Mouse (Mus musculus) forebrain, embryonic 16.5 days (tissue): ENCODE measurements around the gene Maml2. TPM values are rescaled to one million over a fixed set of nuclear protein-coding genes. Genes with fewer than 3 reads are reported as not detected.
A peak's percentile ranks its signal among the peaks of the same experiment; 100 is the strongest.

Experiments
- ATAC-seq: fragments of 200-750 bp; cut with Nextera tagmentation; 2 replicates; pipeline ENCODE4 v1.8.0; 2017; ENCODE audit warnings: mild to moderate bottlenecking, moderate library complexity
- H3K27ac ChIP-seq: fragments of 300-500 bp; sonication (generic); 2 replicates; pipeline ENCODE4 v1.5.1; 2014; ENCODE audit warnings: low read length, control low read depth
- H3K27me3 ChIP-seq: fragments of 300-500 bp; sonication (generic); replicated peaks from 2 replicates; pipeline ENCODE4 v1.6.1; 2014; ENCODE audit warnings: low read length; ENCODE audit not compliant: control insufficient read depth, insufficient read depth
- H3K36me3 ChIP-seq: fragments of 300-500 bp; sonication (generic); 2 replicates; pipeline ENCODE4 v1.6.1; 2014; ENCODE audit not compliant: control insufficient read depth, insufficient read depth
- H3K4me1 ChIP-seq: fragments of 300-500 bp; sonication (generic); replicated peaks from 2 replicates; pipeline ENCODE4 v1.6.1; 2014; ENCODE audit warnings: low read length; ENCODE audit not compliant: control insufficient read depth, insufficient read depth
- H3K4me2 ChIP-seq: fragments of 300-500 bp; sonication (generic); 2 replicates; pipeline ENCODE4 v1.6.1; 2014; ENCODE audit warnings: mild to moderate bottlenecking, low read length, control low read depth
- H3K4me3 ChIP-seq: fragments of 300-500 bp; sonication (generic); replicated peaks from 2 replicates; pipeline ENCODE4 v1.5.1; 2014; ENCODE audit warnings: mild to moderate bottlenecking, low read length, control low read depth
- H3K9ac ChIP-seq: fragments of 300-500 bp; sonication (generic); replicated peaks from 2 replicates; pipeline ENCODE4 v1.6.1; 2014; ENCODE audit warnings: low read depth, low read length, control low read depth
- H3K9me3 ChIP-seq: fragments of 300-500 bp; sonication (generic); 2 replicates; pipeline ENCODE4 v1.6.1; 2016; ENCODE audit warnings: low read length; ENCODE audit not compliant: control insufficient read depth
- WGBS: fragments of 180-500 bp; shearing (Covaris S2); extraction: QIAGEN DNeasy Blood & Tissue Kit; methylation state at CpG from one replicate; pipeline ENCODE4 v1.1.7; 2014; 5-methylcytosine and 5-hydroxymethylcytosine counted together
- polyA plus RNA-seq: library from polyadenylated mRNA; unstranded; fragments of >200 nt; fragmentation: Nextera tagmentation; extraction: Ambion mirVana; gene quantifications from 2 replicates; pipeline ENCODE4 v1.2.1, GENCODE M21; 2015

The Maml2 gene
- polyA plus RNA-seq, 1 experiment from 2014 or later, result 9.0 TPM

GRCm38 (mm10) chr9:13307226-13307625, 9.5 kb downstream of the Maml2 start:
- H3K27me3 ChIP-seq, result no peaks in the 10 kb centered on the region
- H3K36me3 ChIP-seq, result no peaks in the 10 kb centered on the region
- no peak overlapping the region for H3K27ac ChIP-seq
- H3K9me3 ChIP-seq, result no peaks in the 10 kb centered on the region
- ATAC-seq, result no peak
- H3K4me3 ChIP-seq, result no peak overlapping the region
- H3K4me1 ChIP-seq, result peaks cover 17% of the 10 kb centered on the region
- 52% methylated on average over 4 of the region's 4 CpGs for WGBS
- H3K4me2 ChIP-seq, result no peak overlapping the region
- no peak overlapping the region for H3K9ac ChIP-seq

DNA sequence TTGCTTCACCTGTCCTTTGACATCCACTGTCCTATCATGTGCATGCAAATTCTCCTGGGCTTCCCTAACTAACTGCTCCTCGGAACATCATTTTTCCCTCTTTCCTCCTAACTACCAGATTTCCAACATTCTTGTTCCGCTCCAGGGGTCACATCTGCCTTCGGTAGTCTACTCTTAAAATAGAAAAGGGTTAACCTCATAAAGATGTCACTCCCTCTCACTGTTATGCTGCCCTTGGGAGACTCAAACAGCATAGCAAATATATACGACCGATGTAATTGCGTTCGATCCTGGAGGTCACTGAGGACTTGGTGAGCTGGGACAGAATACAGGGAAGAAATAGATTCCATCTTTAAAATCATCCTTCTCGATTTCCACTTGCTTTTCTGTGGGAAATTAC, 11.0 kb downstream of the Maml2 start:
- Histone ChIP-seq H3K4me3 (no peak overlapping the region), H3K9ac (no peak overlapping the region), H3K27me3 (no peaks in the 10 kb centered on the region), H3K4me2 (no peak overlapping the region), H3K4me1 (peaks cover 8% of the 10 kb centered on the region; the same call in 1 of the 2 replicates), H3K36me3 (no peaks in the 10 kb centered on the region), H3K27ac (no peak overlapping the region), H3K9me3 (no peaks in the 10 kb centered on the region)
- ATAC-seq, result no peak
- WGBS, result 91% methylated on average over 8 of the region's 8 CpGs

- no peak overlapping the region for H3K4me2 ChIP-seq
- peaks cover 5% of the 10 kb centered on the region; the same call in 1 of the 2 replicates for H3K4me1 ChIP-seq
- no peak overlapping the region for H3K27ac ChIP-seq
- no peak overlapping the region for H3K4me3 ChIP-seq
- no peak overlapping the region for H3K9ac ChIP-seq
- no peaks in the 10 kb centered on the region for H3K27me3 ChIP-seq
- H3K9me3 ChIP-seq, result no peaks in the 10 kb centered on the region
- ATAC-seq, result peak; percentile 43; the same call in 1 of the 2 replicates
- 67% methylated on average over 7 of the region's 7 CpGs for WGBS
- no peaks in the 10 kb centered on the region for H3K36me3 ChIP-seq
Measured at GRCm38 (mm10) chr9:13309807-13310206, 12.1 kb downstream of the Maml2 start.

DNA sequence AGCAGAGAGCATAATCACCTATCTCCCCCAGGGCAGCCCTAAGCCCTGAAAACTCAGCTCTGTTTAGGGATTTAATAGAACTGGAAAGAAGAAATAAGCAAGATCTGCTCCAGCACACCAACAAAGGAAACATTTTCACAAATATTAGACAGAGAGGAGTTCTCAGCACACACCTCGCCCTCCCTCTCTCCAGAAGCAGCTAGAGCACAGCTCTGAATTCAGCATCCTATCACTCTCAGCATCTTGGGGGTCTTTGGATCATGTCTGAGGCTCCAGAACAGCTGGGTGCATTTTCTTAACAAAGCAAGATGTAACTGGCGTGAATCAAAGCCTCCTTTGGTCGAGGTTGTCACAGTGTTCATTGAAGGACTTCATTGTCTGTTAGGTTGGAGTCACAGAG, 12.5 kb downstream of the Maml2 start:
- Histone ChIP-seq H3K27ac (no peak overlapping the region), H3K36me3 (no peaks in the 10 kb centered on the region), H3K9ac (no peak overlapping the region), H3K27me3 (no peaks in the 10 kb centered on the region), H3K9me3 (no peaks in the 10 kb centered on the region), H3K4me3 (no peak overlapping the region), H3K4me2 (no peak overlapping the region), H3K4me1 (peaks cover 5% of the 10 kb centered on the region; the same call in 1 of the 2 replicates)
- 45% methylated on average over 3 of the region's 3 CpGs for WGBS
- ATAC-seq, result no peak

GRCm38 (mm10) chr9:13311094-13311493, 13.3 kb downstream of the Maml2 start:
- Histone ChIP-seq H3K4me2 (no peak overlapping the region), H3K27me3 (no peaks in the 10 kb centered on the region), H3K36me3 (no peaks in the 10 kb centered on the region), H3K9ac (no peak overlapping the region), H3K4me1 (peaks cover 5% of the 10 kb centered on the region; the same call in 1 of the 2 replicates), H3K9me3 (no peaks in the 10 kb centered on the region), H3K4me3 (no peak overlapping the region), H3K27ac (no peak overlapping the region)
- 58% methylated on average over 2 of the region's 2 CpGs for WGBS
- ATAC-seq, result no peak

DNA sequence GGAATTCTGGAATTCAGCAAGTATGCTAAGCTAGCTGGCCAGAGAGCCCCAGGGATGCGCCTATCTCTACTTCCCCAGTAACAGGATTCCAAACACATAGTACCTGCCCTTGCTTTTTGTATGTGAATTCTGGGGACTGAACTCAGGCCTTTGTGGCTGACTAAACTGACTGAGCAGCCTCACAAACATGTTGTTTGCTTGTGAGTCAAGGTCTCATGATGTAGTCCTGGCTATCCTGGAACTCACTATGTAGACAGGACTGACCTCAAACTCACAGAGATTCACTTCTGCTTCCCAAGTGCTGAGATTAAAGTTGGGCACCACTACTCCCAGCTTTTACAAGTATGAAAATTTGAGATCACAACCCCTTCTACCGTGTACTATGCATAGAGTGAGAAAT, 16.2 kb downstream of the Maml2 start:
- Histone ChIP-seq H3K4me1 (peaks cover 5% of the 10 kb centered on the region; the same call in 1 of the 2 replicates), H3K9me3 (no peaks in the 10 kb centered on the region), H3K27ac (no peak overlapping the region), H3K4me3 (no peak overlapping the region), H3K4me2 (no peak overlapping the region), H3K36me3 (no peaks in the 10 kb centered on the region), H3K27me3 (no peaks in the 10 kb centered on the region), H3K9ac (no peak overlapping the region)
- no peak for ATAC-seq
- 89% methylated on average over 2 of the region's 2 CpGs for WGBS

DNA sequence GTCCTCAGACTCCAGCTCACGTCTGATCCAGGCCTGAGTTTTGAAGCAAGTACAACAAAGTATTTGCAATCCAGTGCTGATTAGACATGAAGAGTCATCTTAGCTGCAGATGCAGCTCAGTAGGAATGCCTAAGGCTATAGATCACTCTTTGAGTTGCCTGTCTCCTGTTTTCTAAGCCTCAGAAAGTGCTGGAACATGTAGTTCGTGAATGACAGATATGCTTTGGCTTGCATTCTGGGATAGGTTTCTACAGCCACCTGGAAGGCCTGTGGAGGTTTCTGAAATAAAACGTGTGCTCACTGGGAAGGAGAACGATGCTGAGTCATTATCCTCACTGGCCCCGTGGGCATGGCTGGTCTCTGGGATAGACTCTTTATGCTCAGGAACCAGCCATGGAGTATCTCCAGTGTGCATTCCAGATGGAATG, 16.8 kb downstream of the Maml2 start:
- Histone ChIP-seq H3K36me3 (no peaks in the 10 kb centered on the region), H3K4me1 (peaks cover 4% of the 10 kb centered on the region; the same call in 1 of the 2 replicates), H3K27me3 (no peaks in the 10 kb centered on the region), H3K27ac (no peak overlapping the region), H3K4me3 (no peak overlapping the region), H3K4me2 (no peak overlapping the region), H3K9ac (no peak overlapping the region), H3K9me3 (no peaks in the 10 kb centered on the region)
- 85% methylated on average over 5 of the region's 5 CpGs for WGBS
- ATAC-seq, result no peak

GRCm38 (mm10) chr9:13315393-13315792, 17.6 kb downstream of the Maml2 start:
- no peak overlapping the region for H3K27ac ChIP-seq
- 83% methylated on average over 5 of the region's 5 CpGs for WGBS
- no peaks in the 10 kb centered on the region for H3K9me3 ChIP-seq
- H3K4me1 ChIP-seq, result no peaks in the 10 kb centered on the region
- ATAC-seq, result no peak
- no peak overlapping the region for H3K4me2 ChIP-seq
- no peaks in the 10 kb centered on the region for H3K27me3 ChIP-seq
- no peak overlapping the region for H3K4me3 ChIP-seq
- no peak overlapping the region for H3K9ac ChIP-seq
- no peaks in the 10 kb centered on the region for H3K36me3 ChIP-seq

DNA sequence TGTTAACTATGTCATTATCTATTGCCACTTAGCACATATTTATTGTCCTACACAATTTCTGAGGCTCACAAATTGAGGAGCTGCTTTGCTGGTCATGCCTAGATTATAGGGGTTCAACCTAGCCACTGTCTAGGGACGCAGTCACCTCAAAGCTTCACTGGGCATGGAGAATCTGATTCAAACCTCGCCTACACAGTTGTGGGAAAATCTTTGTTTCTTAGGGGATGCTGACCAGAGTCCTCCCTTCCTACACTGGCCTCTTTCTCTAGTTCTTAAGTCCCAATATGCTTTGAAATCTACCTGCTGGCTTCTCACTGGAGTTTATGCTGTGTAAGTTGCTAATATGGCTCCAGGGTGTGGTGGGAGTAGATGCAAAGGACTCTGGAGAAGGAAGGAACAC, 21.8 kb downstream of the Maml2 start:
- no peak for ATAC-seq
- H3K27me3 ChIP-seq, result no peaks in the 10 kb centered on the region
- H3K4me2 ChIP-seq, result no peak overlapping the region
- no peak overlapping the region for H3K4me3 ChIP-seq
- no peaks in the 10 kb centered on the region for H3K9me3 ChIP-seq
- no peaks in the 10 kb centered on the region for H3K36me3 ChIP-seq
- H3K27ac ChIP-seq, result no peak overlapping the region
- 94% methylated on average over 2 of the region's 2 CpGs for whole genome bisulfite sequencing
- H3K9ac ChIP-seq, result no peak overlapping the region
- H3K4me1 ChIP-seq, result no peaks in the 10 kb centered on the region

GRCm38 (mm10) chr9:13320800-13321364, 23.1 kb downstream of the Maml2 start:
- H3K4me2 ChIP-seq, result no peak overlapping the region
- no peaks in the 10 kb centered on the region for H3K36me3 ChIP-seq
- H3K27me3 ChIP-seq, result no peaks in the 10 kb centered on the region
- no peak overlapping the region for H3K9ac ChIP-seq
- H3K4me3 ChIP-seq, result no peak overlapping the region
- no peak overlapping the region for H3K27ac ChIP-seq
- H3K4me1 ChIP-seq, result no peaks in the 10 kb centered on the region
- no peaks in the 10 kb centered on the region for H3K9me3 ChIP-seq
- ATAC-seq, result no peak
- 72% methylated on average over 5 of the region's 5 CpGs for WGBS
